Mouse (Mus musculus) cerebellum, postnatal 14 days (tissue): ENCODE measurements around the gene Map2k3.
A peak's percentile ranks its signal among the peaks of the same experiment; 100 is the strongest.

Experiments used
- DNase-seq, 2 experiments: peaks; one replicate each; pipeline ENCODE4 v3.0.0; 2021; ENCODE audit warnings: mixed read lengths in 2 of 2

Gene Map2k3

GRCm38 (mm10) chr11:60927264-60927663, 4.6 kb upstream of the Map2k3 start:
- DNase-seq: peak; percentile 94 to 96

- no peak for DNase-seq
These were observed 1.0 kb upstream of the Map2k3 start for GRCm38 (mm10) chr11:60930724-60931281.

- DNase-seq: no peak
These were observed 458 bp upstream of the Map2k3 start for GRCm38 (mm10) chr11:60931282-60931868.

- no peak for DNase-seq
These were observed 729 bp downstream of the Map2k3 start for GRCm38 (mm10) chr11:60932503-60933020.

- no peak for DNase-seq
These were observed 1.5 kb downstream of the Map2k3 start for GRCm38 (mm10) chr11:60933178-60933930.

- DNase-seq: no peak
These were observed 3.0 kb downstream of the Map2k3 start for GRCm38 (mm10) chr11:60934795-60935194.

GRCm38 (mm10) chr11:60935326-60935974, 3.6 kb downstream of the Map2k3 start:
- DNase-seq: no peak

GRCm38 (mm10) chr11:60935975-60936373, 4.1 kb downstream of the Map2k3 start:
- no peak for DNase-seq

GRCm38 (mm10) chr11:60937611-60938010, 5.8 kb downstream of the Map2k3 start:
- no peak for DNase-seq

GRCm38 (mm10) chr11:60939487-60939886, 7.7 kb downstream of the Map2k3 start:
- no peak for DNase-seq

GRCm38 (mm10) chr11:60940501-60940900, 8.7 kb downstream of the Map2k3 start:
- no peak for DNase-seq

GRCm38 (mm10) chr11:60941370-60941769, 9.5 kb downstream of the Map2k3 start:
- DNase-seq: no peak

GRCm38 (mm10) chr11:60942263-60943015, 10.6 kb downstream of the Map2k3 start:
- no peak for DNase-seq

- DNase-seq: no peak
These were observed 13.2 kb downstream of the Map2k3 start for GRCm38 (mm10) chr11:60945003-60945402.

GRCm38 (mm10) chr11:60951896-60952295, 20.1 kb downstream of the Map2k3 start:
- no peak for DNase-seq

GRCm38 (mm10) chr11:60952362-60952761, 20.5 kb downstream of the Map2k3 start:
- DNase-seq: no peak

GRCm38 (mm10) chr11:60952986-60953385, 21.2 kb downstream of the Map2k3 start:
- no peak for DNase-seq

- DNase-seq: peak; percentile 96 to 98
These were observed 22.0 kb downstream of the Map2k3 start for GRCm38 (mm10) chr11:60953803-60954202.

GRCm38 (mm10) chr11:60954255-60955104, 22.6 kb downstream of the Map2k3 start:
- no peak for DNase-seq

GRCm38 (mm10) chr11:60955621-60956383, 24.0 kb downstream of the Map2k3 start:
- DNase-seq: no peak

GRCm38 (mm10) chr11:60958948-60959347, 27.1 kb downstream of the Map2k3 start:
- no peak for DNase-seq
